16 mouse cellular contexts compared by ENCODE assay signal in the genomic region with DNA sequence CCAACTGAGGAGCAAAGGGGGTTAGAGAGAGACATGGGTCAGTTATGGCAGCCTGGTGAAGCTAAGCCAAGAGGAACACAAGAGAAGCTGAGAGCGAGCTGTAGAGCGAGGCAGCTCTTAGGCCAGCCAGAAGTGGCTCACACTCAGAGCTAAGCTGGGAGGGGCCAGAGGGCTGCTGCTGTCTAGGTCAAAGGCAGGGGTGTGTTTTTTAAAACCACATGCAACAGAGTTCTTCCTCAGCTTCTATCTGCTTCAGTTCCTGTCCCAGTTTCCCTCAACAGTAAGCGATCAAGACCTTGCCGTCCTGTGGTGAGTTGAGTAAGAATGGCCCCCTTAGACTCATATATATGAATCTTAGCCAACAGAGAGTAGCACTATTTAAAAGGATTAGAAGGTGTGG. TPM values are rescaled to one million over a fixed set of nuclear protein-coding genes. Genes with fewer than 3 reads are reported as not detected.
DNase-seq lines count a peak whose midpoint lies in the region; ATAC-seq lines count a peak whose summit lies in the region.
"Had no signal": no experiment of that assay in that cellular context is flagged by ENCODE, and none has a peak within 500 bp of the region (broad histone marks: within the 10 kb centered on the region; RNA-seq: fewer than 3 reads in every experiment).

No protein-coding gene starts in this region.

- no peak for ATAC-seq in CD4-positive, CD25-positive, alpha-beta regulatory T cell, adult 4 months
- ATAC-seq in megakaryocyte progenitor cell, adult 5-6 weeks (replicated peaks; ENCODE audit: poor library complexity), result peak; percentile 52
- ATAC-seq: forebrain, postnatal 0 days; liver, embryonic 12.5 days; midbrain, embryonic 16.5 days had no signal

- intact Hi-C loops in left cerebral cortex, postnatal 25 days (cut with DNase I), result no loop called here

- DNase-seq in CD4-positive, CD25-positive, alpha-beta regulatory T cell, adult 2 months (ENCODE audit: low read depth, low spot score), result peak; percentile 28
- DNase-seq in T-cell, adult 2 months (ENCODE audit: low spot score), result peak; percentile 56
- DNase-seq in thymus, postnatal 36 days, result peak; percentile 67 to 80
- DNase-seq in kidney, adult 11 months, result no peak
- no peak for DNase-seq in ovary, postnatal 10 days (ENCODE audit: low spot score)
- no peak for DNase-seq in left cerebral cortex, postnatal 25 days (ENCODE audit: low spot score in 2 of 2)
- DNase-seq: cerebellum, adult 11-12 months; forebrain, postnatal 0 days; heart, adult 18-20 months; lung, embryonic 14.5 days had no signal

RNA-seq across cellular contexts. Expression of a gene that starts 27.0 kb away (rescaled TPM):
- 10 to 100 TPM; 23.9 to 24.1 TPM for polyA plus RNA-seq in CD4-positive, CD25-positive, alpha-beta regulatory T cell, adult 4 months (2017; shearing (Covaris generic))
- 23.3 and 23.7 TPM in 2 replicates for total RNA-seq in megakaryocyte progenitor cell, adult 5-6 weeks (2015)
- 48.1 and 55.7 TPM in 2 replicates for total RNA-seq in megakaryocyte progenitor cell, adult 5-6 weeks (2017)
- total RNA-seq in left cerebral cortex, postnatal 25 days (2021), result 10 to 100 TPM; 45.0 to 46.8 TPM

RNA-seq across cellular contexts. Expression of a gene that starts 48.9 kb away (rescaled TPM):
- not detected for polyA plus RNA-seq in CD4-positive, CD25-positive, alpha-beta regulatory T cell, adult 4 months (2017; shearing (Covaris generic))
- total RNA-seq in megakaryocyte progenitor cell, adult 5-6 weeks (2015), result 0.02 TPM in 1 of 2 replicates, not detected in the other
- not detected in 2 replicates for total RNA-seq in megakaryocyte progenitor cell, adult 5-6 weeks (2017)
- total RNA-seq in left cerebral cortex, postnatal 25 days (2021), result under 1 TPM; 0.69 TPM
- total RNA-seq: gastrocnemius, adult 2 months; heart, adult 18-20 months; megakaryocyte-erythroid progenitor cell, adult 5-6 weeks had no signal

Comparison
In these comparisons a context has a peak if more than half of its experiments do, and no peak if none do; other contexts are left out.
1. DNase-seq: peak in CD4-positive, CD25-positive, alpha-beta regulatory T cell, adult 2 months (single experiment), T-cell, adult 2 months (single experiment) and thymus, postnatal 36 days (2 of 2); none in kidney, adult 11 months (single experiment), ovary, postnatal 10 days (single experiment) and left cerebral cortex, postnatal 25 days (0 of 2).